Mouse (Mus musculus) adipocyte (in vitro differentiated cells): Measurements from ENCODE around the gene Qpctl.

Experiments used
- DNase-seq: peaks from one replicate; pipeline ENCODE4 v3.0.0-alpha.2; 2016; ENCODE audit warnings: low spot score

Gene Qpctl

DNA sequence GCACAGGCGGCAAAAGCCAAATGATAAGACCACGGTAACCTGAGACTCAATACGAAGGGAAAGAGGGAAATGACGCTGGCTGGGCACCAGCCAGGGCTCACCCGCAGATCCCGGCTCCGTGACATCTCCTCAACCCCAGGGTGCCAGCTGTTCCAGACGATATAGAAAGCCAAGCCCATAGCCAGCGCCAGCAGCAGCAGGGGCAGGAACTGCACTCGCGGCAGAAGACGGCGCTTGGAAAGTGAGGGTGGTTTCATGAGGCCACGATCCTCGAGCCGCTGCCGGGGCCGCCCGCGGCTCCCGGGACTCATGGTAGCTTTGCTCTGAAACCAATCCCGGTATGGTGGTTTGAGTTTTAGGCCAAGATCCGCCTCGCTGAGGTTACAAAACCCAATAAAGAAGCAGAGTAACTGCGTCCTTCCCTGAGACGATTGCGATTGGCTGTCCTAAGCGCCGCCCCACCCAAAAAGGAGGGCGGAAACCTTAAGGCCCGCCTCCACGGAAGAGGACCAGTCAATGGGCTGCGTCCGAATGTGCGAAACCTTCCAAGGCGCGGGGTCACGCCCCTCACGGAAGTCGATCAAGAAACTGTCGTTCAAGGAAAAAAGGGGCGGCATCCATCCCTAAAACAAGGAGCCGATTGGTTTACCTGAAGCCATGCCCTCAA, at the start of gene Qpctl:
TSS of gene Qpctl (minus strand) at position 417 of the 667 bp plus-strand sequence.
- DNase-seq, result peak; percentile 99

DNA sequence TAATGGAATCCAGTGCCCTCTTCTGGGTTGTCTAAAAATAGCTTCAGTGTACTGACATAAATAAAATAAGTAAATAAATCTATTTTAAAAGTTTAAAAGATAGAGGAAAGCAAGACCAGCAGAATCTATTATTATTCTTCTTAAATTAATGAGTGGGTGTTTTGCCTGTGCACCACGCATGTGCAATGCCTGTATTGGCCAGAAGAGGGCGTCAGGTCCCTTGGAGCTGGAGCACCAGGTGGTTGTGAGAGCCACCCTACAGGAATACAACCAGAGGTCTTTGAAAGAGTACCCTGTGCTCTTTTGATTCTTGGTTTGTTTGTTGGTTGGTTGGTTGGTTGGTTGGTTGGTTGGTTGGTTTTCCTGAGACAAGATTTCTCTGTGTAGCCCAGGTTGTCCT, 48.9 kb upstream of the Qpctl start:
- DNase-seq, result no peak

DNA sequence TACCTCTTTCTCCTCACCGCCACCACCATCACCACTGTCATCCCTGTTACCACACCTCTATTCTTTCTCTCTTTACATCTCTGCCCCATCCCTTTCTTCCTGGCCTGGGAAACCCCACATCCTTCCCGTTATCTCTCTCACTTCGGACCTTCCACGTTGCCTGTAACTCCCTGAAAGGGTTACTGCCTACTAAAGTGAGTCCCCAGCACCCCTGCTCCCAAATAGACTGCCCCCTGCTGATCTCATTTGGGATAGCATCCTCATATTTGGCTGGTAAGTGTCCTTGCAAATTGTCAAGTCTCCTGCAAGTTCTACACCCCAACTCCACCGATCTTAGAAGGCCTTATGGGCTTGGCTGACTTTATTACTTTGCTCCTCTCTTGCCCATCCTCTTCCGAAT, 47.6 kb upstream of the Qpctl start:
- DNase-seq, result peak; percentile 12

DNA sequence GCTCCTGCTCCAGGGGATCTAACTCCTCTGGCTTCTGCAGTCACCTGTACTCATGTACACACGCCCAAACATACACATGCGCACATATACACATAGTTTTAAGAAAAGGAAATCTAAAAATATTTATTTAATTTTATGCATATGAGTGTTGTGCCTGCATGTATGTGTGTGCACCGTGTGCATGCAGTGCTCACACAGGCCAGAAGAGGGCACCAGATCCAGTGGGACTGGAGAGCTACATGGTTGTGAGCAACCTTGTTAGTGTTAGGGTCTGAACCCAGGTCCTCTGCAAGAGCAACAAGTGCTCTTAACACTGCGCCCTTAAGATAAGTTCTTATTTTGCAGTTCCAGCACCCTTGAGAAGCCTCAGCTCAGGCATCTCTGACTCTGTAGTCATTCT, 45.6 kb upstream of the Qpctl start:
- no peak for DNase-seq

DNA sequence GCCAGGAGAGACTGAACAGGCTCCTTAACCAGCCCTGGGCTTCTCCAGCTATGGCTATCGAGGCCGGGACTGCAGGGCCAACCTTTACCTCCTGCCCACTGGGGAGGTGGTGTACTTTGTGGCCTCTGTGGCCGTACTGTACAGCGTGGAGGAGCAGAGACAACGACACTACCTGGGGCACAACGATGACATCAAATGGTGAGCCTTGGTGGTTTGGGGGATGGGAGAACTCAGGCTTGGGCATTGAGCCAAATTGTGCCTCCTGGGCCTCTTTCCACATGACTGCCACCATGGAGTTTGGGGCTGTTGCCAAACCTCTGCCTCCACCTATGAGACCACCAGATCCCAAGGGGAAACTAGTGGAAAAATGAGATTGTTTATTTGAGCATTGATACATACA, 35.7 kb upstream of the Qpctl start:
- no peak for DNase-seq

DNA sequence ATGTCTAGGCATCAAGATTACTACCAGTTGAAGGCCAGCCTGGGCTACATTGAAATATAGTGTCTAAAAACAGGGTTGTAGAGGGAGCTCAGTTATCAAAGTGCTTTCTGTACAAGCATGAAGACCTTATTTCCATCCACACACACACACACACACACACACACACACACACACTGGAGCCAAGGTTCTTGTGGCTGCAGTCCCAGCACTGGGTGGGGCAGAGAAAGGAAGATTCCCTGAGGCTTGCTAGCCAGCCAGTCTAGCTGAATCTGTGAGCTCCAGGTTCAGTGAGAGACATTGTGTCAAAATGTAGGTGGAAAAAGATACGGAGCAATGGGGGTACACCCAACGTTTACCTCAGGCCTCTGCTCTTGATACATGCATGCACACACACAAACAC, 35.2 kb upstream of the Qpctl start:
- peak; percentile 45 for DNase-seq

DNA sequence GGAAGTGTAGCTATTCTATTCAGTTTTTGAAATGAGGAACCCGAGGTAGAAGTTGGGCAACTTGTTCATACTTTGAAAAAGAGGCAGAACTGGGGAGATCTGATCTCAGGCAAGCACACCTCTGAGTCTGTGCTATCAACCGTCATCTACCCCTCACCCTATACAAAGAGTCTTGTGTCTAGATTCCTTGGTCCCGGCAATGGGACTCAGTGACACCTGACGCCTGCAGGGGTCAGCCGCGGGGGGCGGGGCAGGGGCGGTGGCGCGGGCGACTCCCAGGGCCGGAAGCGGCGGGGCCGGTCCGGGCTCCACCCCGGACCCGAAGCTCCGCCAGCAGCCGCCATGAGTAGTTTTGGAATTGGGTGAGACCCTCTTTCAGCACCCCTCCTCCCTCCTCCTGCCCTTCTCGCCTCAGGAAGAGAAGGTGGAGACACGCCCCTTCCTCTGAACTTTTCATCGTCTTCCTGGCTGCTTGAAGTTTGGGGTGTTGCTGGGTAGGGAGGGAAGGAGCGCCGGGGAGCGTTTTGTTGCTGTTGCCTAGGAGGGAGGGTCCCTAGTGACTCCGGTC, 31.9 kb upstream of the Qpctl start:
- DNase-seq, result no peak

DNA sequence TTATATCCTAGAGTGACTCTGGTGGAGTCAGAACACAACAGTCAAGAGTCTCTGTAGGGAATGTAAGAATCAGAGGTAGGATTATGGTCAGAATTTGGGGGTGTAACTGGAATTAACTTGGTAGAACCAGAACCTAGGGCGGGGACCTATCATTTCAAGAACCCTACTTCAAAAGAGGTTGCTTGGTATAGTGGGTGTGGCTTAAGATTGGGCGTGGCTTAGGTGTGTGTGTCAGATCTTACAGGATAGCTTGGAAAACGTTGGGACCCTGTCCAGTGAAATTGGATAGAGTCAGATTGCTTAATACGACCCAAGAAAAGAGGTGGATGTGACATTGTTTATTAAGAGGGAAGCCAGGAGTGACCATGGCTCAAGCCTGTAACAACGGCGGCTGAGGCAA, 30.8 kb upstream of the Qpctl start:
- DNase-seq, result no peak

DNA sequence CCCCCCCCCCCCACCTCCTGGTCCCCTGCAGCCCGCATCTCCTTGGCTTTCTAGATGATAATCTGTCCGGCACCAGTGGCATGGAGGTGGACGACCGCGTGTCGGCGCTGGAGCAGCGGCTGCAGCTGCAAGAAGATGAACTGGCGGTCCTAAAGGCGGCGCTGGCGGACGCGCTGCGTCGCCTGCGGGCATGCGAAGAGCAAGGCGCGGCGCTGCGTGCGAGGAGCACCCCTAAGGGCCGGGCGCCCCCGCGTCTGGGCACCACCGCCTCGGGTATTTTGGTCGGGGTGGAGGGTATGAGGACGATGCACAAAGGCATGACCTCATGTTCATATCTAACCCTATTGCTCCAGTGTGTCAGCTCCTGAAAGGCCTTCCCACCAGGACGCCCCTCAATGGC, 30.1 kb upstream of the Qpctl start:
- no peak for DNase-seq

DNA sequence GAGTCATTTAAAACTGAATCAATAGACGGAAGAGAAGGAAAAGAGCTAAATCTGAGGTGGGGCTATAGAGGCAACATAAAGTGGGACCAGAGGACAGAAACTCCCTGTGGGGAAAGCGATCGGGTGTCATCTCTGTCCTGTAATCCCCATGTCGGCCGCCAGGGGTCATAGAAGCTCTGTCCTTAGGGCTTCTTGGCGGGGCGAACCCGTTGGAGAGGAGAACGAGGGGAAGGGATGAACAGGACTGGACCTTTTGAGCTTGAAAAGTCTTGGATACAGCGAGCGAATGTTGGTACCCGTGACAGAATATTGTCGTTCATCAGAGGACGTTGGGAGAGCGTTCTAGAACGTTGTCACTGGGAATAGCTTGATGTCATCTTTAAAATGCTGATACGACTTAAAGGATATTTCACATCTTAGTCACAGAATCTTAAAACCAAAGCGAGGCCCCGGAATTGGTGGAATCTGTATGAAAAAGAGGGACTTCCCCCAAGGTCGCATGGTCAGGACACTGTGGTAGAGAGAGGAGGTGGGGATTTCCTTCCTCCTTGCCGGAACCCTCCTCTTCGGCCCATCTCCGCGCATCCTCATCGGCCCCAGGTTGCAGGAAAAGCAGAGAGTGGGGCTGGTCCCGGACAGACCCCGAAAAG, 29.5 kb upstream of the Qpctl start:
- DNase-seq, result no peak

DNA sequence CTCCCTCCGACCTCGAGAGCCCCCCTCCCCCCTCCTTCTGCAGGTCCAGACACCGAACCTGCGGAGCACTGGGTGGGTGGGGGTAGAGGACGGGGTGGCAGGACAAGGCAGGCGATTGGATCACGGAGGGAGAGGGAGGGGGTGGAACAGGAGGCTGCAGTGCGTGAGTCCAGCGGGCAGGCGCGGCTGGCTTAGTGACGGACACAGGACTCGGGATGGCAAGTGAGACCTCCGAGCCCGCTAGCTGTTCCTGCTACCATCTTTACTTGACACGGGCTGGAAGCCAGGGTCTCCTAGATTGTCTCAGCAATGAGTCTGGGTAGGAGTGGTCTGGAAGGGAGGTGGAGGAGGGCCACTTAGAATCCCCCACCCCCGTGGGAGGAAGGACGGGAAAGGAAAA, 28.9 kb upstream of the Qpctl start:
- DNase-seq, result no peak

DNA sequence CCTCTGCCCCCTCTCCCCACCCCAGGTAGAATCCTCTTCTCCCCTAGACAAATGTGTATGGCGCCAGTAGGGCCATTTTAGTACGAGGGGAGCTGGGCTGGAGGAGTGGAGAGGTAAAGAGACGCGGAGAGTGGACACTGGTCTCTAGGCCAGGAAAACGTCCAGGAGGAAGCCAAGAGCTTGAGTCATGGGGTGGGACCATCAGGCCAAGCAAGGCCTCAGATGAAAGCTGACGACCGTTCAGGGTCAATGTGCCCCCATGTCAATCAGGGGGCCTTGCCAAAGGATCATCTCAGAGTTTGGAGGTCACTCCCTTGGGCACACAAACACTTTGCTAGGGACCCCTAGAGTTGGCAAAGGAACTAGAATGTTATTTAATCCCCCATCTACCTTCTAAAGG, 28.1 kb upstream of the Qpctl start:
- no peak for DNase-seq

DNA sequence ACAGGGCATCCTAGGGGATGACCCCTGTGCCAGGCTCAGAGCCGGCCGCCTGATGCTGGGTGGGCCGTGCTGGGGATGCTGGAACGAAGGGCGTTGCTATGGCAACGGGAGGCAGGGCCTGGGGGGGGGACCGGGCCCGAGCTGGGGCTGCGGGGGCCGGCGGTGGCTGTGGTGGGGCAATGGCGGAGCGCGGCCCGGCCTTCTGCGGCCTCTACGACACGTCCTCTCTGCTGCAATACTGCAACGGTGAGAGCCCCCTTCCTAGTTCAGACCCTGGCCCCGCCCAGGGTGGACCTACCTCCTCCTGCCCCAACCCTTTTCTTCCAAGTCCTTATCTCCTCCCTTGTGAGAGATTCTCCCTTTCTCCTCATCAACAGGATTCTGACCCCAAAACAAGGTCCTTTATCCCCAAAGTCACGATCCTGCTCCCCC, 27.4 kb upstream of the Qpctl start:
- no peak for DNase-seq

DNA sequence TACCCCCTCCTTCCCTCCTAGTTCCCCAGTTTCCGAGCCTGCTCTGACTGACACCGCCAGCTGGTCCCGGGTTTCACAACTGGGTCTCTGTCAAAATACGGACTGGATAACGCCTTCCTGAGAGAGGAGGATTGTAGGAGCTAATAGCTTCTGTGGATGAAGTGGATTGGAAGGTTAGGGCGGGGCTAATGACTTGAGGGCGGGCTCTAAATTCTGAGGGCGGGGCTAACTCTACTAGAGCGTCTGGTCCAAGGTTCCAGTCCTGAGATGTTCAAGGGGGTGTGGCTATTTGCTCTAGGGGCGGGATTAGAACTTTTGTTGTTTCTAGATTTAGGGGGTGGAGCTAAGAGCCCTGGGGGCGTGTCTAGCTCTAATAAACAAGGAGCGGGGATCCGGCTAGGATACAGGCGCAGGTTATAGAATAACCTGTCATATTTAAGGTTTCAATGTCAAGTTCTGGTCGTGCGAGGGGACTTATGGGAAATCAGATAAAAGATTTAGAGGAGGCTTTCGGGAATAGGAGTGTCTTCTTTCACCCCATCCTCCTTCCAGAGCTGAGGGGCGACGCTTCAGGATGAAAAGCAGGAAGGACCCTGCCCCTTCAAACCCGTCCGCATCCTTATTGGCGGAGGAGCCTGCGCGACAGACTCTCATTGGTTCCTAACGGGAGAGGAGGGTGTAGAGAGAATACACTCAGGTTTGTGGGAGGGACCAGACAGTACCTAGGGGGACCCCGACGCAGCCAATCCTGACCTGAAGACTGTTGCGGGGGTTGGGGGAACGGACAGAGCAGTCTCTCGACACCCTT, 26.8 kb upstream of the Qpctl start, which contains the start of gene Eml2:
TSS of gene Eml2 (plus strand) at position 714 of the 808 bp plus-strand sequence.
- DNase-seq, result no peak

DNA sequence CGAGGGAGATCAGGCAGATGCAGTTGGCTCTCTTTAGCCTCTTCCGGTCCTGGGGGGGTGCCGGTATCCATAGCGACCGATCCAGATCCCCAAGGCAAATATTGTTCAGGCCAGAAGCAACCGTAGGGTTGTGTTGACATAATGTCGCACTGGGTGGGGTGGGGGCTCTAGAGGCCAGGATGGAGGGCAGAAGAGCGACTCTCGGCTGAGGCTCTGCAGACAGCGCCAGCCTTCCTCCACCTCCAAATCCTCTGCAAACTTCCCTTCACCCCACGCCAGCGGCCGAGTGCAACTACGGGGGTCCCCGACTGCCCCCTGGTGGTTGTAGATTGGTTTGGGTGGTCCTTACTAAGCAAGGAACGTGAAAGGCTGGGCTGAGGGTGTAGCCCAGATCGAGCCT, 23.8 kb upstream of the Qpctl start:
- DNase-seq, result no peak

DNA sequence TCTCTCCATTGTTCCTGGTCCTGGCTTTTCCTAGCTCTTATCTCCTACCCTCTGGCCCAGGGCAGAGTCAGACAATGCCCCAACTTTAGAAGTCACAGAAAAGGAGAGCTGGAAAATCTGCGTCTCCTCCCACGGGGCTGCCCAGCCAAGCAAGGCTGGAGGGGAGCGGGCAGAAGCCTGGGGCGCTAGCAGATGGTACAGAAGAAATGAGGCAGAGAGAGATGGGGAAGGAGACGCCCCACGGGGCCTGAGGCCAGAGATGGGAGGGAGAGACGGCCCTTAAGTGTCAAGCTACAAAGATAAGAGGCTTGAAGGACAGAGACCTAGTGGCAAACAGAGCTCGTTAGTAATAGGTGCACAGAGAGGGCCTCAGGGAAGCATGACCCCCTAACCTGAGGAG, 22.7 kb upstream of the Qpctl start:
- no peak for DNase-seq

DNA sequence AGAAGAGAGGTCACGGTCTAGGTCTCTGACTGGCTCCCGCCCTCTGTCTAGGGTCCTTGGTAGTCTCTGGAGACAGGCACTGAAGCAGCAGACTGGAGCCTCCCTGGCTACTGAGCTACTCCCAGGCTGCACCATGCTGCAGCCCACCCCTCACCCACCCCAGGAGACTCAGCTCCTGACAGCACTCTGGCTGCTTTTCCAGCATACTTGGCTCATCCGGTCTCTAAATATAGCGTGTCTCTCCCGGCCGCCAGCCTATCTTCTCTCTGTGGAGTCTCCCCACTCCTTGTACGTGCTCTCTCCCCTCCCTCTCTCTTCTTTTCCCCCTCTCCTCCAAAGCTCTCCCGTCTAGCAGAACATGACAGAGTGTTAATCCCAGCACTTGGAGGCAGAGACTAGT, 21.1 kb upstream of the Qpctl start:
- no peak for DNase-seq

DNA sequence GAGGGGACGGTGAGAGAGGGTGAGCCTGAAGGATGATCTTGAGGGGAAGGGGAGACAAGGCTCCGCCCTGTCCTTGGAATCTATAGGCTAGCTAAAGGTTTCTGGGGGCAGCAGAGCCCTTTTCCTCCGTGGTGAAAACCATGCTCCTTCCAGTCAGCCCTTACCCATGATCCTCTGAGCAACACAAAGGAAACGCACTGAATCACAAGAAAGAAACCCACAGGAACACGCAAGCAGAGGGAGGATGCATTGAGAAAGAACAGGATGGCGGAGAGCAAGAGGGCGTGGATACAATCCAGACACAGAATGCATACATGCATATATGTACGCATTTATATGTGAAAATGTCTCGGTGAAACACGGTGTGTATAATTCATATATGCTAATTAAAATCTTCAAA, 20.4 kb upstream of the Qpctl start:
- no peak for DNase-seq

DNA sequence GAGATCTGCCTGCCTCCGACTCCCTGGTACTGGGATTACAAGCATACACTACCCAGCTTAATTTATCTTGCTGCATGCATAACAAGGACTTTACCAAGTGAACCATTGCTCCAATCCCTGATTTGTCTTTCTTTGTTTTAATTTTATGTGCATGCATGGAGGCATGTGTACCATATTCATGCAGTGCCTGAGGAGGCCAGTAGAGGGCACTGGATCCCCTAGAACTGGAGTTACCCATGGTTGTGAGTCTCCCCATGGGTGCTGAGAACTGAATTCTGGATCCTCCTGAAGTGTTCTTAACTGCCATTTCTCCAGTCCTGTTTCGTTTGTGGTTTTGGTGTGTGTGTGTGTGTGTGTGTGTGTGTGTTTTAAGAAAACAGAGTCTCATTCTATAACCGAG, 17.9 kb upstream of the Qpctl start:
- DNase-seq, result no peak

DNA sequence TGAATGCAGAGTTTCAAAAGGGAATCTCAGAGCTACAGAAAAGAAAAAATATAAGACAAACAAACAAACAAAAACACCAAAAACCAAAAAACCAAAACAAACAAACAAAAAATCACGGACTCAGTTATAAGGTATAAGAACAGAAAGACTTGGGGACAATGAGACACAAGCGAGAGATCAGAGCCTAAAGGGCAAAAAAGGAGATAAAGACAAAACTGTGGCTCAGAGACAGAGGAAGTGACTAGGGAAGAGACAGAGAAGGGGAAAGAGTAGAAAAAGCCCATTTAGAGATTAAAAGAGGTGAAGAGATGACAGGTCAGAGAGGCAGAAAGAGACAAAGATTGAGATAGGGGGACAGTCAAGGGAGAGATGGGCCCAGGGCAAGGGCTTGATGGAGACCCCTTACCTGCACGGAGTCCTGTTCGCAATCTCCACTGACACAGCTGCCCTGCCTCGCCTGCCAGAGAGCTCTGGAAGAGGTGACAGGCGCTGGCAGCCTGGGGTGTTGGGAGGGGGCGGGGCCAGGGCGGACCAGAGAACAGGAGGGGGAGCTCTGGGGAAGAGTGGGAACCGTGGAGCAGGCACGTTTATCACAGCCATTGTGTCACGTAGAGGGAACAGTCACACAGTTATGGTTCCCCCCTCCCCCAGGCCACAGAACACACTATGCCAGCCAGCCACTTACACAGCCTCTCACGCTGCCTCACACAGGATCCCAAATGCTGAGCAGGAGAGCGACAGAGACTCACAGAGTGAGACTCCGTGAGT, 16.7 kb upstream of the Qpctl start, which contains the start of gene Gipr:
TSS of gene Gipr (minus strand) at position 472 of the 768 bp plus-strand sequence.
- no peak for DNase-seq

DNA sequence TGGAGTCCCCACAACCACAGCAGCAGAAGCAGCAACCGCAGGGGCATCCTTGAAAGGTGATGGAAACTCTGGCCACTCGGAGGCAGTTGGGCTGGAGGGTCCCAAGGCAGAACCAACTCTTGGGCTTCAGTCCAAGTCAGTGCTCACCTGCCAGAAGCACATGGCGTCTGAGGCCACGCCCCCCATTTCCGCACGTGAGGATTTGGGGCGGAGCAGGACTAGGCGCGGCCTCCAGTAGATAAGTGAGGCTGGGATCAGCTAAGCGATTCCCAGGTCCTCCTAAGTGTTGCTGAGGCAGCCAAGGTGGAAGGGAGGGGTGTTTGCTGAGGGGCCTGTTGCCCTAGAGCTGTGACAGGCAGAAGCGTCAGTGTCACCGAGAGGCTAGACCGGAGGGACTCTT, 15.9 kb upstream of the Qpctl start:
- no peak for DNase-seq

DNA sequence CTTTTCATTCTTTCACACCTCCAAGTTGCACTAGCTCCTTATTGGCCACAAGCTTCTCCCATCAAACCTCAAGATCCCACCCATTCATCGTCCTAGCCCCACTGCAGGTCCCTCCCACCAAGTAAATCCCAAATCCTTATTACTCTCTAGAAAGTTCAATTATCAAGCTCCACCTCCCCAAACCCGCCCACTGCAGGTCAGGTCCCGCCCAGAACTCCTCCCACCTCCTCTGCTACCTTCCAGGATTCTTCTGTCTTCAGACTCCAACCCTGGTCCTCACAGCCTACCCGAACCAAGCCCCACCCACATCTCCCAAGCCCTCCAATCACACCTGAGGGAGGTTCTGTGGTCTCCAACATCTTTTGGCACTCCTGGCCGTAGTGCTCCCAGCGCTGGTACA, 15.1 kb upstream of the Qpctl start:
- DNase-seq, result no peak
